Mouse (Mus musculus) CH12.LX (cell line): ENCODE measurements around the gene Senp1.

Source experiments
- CTCF ChIP-seq, 2 experiments: IDR thresholded peaks in 1 of 2; conservative IDR thresholded peaks in 1 of 2; 2 replicates each; pipeline ENCODE4 v1.5.1; 2011 to 2012; ENCODE audit warnings: low read depth in 2 of 2, low read length in 2 of 2, improper control_type of control experiment in 1 of 2, inconsistent platforms in 1 of 2, mild to moderate bottlenecking in 1 of 2, moderate library complexity in 1 of 2
- E2F4 ChIP-seq: IDR thresholded peaks from 2 replicates; pipeline ENCODE4 v1.6.1; 2011; ENCODE audit warnings: low read depth, low read length, improper control_type of control experiment; ENCODE audit not compliant: insufficient replicate concordance
- JUN ChIP-seq: IDR thresholded peaks from 2 replicates; pipeline ENCODE4 v1.6.1; 2011; ENCODE audit warnings: low read depth, mild to moderate bottlenecking, low read length, improper control_type of control experiment, moderate library complexity; ENCODE audit not compliant: insufficient read depth
- KAT2A ChIP-seq: IDR thresholded peaks from 2 replicates; pipeline ENCODE4 v1.6.1; 2012; ENCODE audit warnings: low read length, improper control_type of control experiment, inconsistent platforms; ENCODE audit not compliant: insufficient replicate concordance
- MAX ChIP-seq: IDR thresholded peaks from 2 replicates; pipeline ENCODE4 v1.6.1; 2011; ENCODE audit warnings: low read length, improper control_type of control experiment
- POLR2A ChIP-seq: IDR thresholded peaks from 2 replicates; pipeline ENCODE4 v1.6.1; 2011; ENCODE audit warnings: low read depth, mild to moderate bottlenecking, improper control_type of control experiment, low read length
- POLR2AphosphoS2 ChIP-seq: IDR thresholded peaks from 2 replicates; pipeline ENCODE4 v1.6.1; 2011; ENCODE audit warnings: low read depth, low read length, improper control_type of control experiment
- RAD21 ChIP-seq: IDR thresholded peaks from 2 replicates; pipeline ENCODE4 v1.6.1; 2011; ENCODE audit warnings: low read depth, mild to moderate bottlenecking, low read length, improper control_type of control experiment, moderate library complexity
- USF1 ChIP-seq: IDR thresholded peaks from 2 replicates; pipeline ENCODE4 v1.6.1; 2014; ENCODE audit warnings: low read depth, mild to moderate bottlenecking, inconsistent platforms, low read length, improper control_type of control experiment

DNA sequence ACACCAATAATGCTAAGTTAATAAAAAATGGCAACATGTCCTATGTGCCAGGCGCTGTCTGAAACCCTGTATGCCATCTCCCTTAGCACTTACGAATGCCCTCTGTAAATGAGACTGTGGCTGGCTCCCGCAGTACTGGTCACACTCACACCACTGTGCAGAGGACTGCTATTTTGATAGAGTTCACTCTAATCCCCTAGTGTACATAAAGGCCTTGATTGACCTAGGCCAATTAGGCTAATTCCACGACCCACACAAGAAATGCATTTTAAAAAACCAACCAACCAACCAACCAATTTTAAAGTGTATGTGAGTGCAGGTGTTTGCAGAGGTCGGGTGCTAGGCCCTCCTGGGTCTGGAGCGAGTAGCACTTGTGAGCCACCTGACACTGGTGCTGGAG is 63.7 kb downstream of the Senp1 start:
- TF ChIP-seq CTCF (conservative IDR thresholded peaks at IDR 0.05 in 1 of 2, IDR thresholded peaks at IDR 0.05 in 1 of 2; ENCODE audit: low read depth in 2 of 2, low read length in 2 of 2) = no peak
- no peak for TF ChIP-seq POLR2A
- no peak for TF ChIP-seq JUN
- no peak for TF ChIP-seq USF1
- TF ChIP-seq MAX = no peak
- TF ChIP-seq RAD21 = no peak
- TF ChIP-seq POLR2AphosphoS2 = no peak
- no peak for TF ChIP-seq E2F4
- no peak for TF ChIP-seq KAT2A
